Mouse (Mus musculus) liver, adult 2 months (tissue): Measurements from ENCODE around the gene Crybg1. TPM values are rescaled to one million over a fixed set of nuclear protein-coding genes. Genes with fewer than 3 reads are reported as not detected.
A peak's percentile ranks its signal among the peaks of the same experiment; 100 is the strongest.

Experiments
- DNase-seq: peaks from one replicate; pipeline ENCODE4 v3.0.0-alpha.2; 2011; ENCODE audit warnings: low read depth, low spot score; ENCODE audit errors: extremely low read depth
- H3K27ac ChIP-seq: fragments of 200-500 bp; replicated peaks from 2 replicates; pipeline ENCODE4 v1.5.1; 2012; ENCODE audit warnings: low read depth, mild to moderate bottlenecking, control low read depth, inconsistent platforms, low read length; ENCODE audit not compliant: insufficient read depth
- H3K27me3 ChIP-seq: fragments of 200-500 bp; 2 replicates; pipeline ENCODE4 v1.6.1; 2012; ENCODE audit warnings: mild to moderate bottlenecking, moderate library complexity, low read length, inconsistent platforms; ENCODE audit not compliant: control insufficient read depth, insufficient read depth
- H3K36me3 ChIP-seq: fragments of 200-500 bp; 2 replicates; pipeline ENCODE4 v1.6.1; 2012; ENCODE audit warnings: low read length, inconsistent platforms; ENCODE audit not compliant: control insufficient read depth, insufficient read depth
- H3K4me1 ChIP-seq: fragments of 200-500 bp; 2 replicates; pipeline ENCODE4 v1.6.1; 2011; ENCODE audit warnings: low read length; ENCODE audit not compliant: control insufficient read depth, insufficient read depth
- H3K4me3 ChIP-seq: fragments of 200-500 bp; 2 replicates; pipeline ENCODE4 v1.5.1; 2011; ENCODE audit warnings: low read depth, mild to moderate bottlenecking, control low read depth, low read length, moderate library complexity; ENCODE audit not compliant: insufficient read depth
- H3K79me2 ChIP-seq: fragments of 200-500 bp; 2 replicates; pipeline ENCODE4 v1.6.1; 2012; ENCODE audit warnings: inconsistent platforms, mild to moderate bottlenecking, low read length, moderate library complexity; ENCODE audit not compliant: control insufficient read depth, insufficient read depth
- H3K9ac ChIP-seq: fragments of 200-500 bp; 2 replicates; pipeline ENCODE4 v1.6.1; 2012; ENCODE audit warnings: low read depth, mild to moderate bottlenecking, control low read depth, inconsistent platforms, low read length
- CTCF ChIP-seq: fragments of 200-500 bp; IDR thresholded peaks from 2 replicates; pipeline ENCODE4 v1.5.1; 2011; ENCODE audit warnings: low read depth, low read length, control low read depth
- POLR2A ChIP-seq: fragments of 200-500 bp; IDR thresholded peaks from 2 replicates; pipeline ENCODE4 v1.6.1; 2011; ENCODE audit warnings: low read length, control low read depth; ENCODE audit not compliant: insufficient read depth; ENCODE audit errors: extremely low read depth
- WGBS: fragments of 180-500 bp; shearing (Covaris S2); methylation state at CpG from one replicate; pipeline ENCODE4 v1.1.7; 2018; 5-methylcytosine and 5-hydroxymethylcytosine counted together
- polyA plus RNA-seq: library from polyadenylated mRNA; depleted of rRNA; stranded (reverse); fragments of >200 nt; gene quantifications from 2 replicates; pipeline ENCODE4 v1.2.3, GENCODE M21; 2012
- total RNA-seq: library from RNA; depleted of rRNA; stranded (reverse); fragments of >200 nt; gene quantifications from 2 replicates; pipeline ENCODE4 v1.2.3, GENCODE M21; 2014

Gene Crybg1
- total and polyA plus RNA-seq, 2 experiments = 3.2 to 13.0 TPM

DNA sequence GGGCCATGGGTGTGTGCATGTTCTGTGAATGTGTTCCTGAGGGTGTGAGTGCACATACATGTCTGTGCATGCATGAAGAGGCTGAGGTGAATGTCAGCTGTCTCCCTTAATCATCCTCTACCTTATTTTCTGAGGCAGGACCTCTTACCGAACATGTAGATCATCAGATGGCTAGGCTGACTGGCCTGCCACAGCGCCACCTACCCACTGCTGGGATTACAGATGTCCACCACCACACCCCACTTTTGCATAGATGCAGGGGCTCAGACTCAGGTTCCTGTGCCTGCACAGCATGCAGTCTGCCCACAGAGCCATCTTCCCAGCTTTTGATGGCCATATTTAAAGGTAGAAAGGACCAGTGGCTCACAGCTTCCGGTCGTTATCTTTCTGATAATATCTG, 103.9 kb downstream of the Crybg1 start:
- Histone ChIP-seq H3K36me3 (no peaks in the 10 kb centered on the region), H3K4me3 (no peak overlapping the region), H3K27ac (no peak overlapping the region), H3K4me1 (no peaks in the 10 kb centered on the region), H3K9ac (no peak overlapping the region), H3K27me3 (no peaks in the 10 kb centered on the region), H3K79me2 (no peaks in the 10 kb centered on the region)
- DNase-seq = no peak
- TF ChIP-seq POLR2A (no peak), CTCF (peak; percentile 70)
- 64% methylated on average over 4 of the region's 4 CpGs for WGBS

DNA sequence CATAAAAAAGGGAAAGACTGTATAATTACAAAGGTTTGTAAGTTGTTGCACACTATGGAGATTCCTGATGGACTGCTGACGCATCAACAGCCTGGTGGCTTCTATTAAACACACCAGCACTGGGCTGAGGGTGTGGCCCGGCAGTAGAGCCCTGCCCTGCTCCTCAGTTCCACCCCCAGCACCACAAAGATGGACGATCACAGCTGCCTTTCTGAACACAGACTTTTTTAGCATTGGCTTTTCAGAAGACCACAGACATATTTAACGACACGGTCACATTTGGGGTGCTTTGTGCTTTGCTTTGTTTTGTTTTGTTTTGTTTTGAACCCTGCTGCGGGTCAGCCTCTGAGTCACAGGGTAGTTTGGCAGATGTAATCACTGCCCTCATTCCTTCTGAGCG, 105.0 kb downstream of the Crybg1 start:
- no peaks in the 10 kb centered on the region for H3K79me2 ChIP-seq
- WGBS = 71% methylated on average over 7 of the region's 7 CpGs
- no peak for DNase-seq
- no peak overlapping the region for H3K9ac ChIP-seq
- H3K27me3 ChIP-seq = no peaks in the 10 kb centered on the region
- H3K36me3 ChIP-seq = no peaks in the 10 kb centered on the region
- TF ChIP-seq CTCF (no peak), POLR2A (no peak)
- no peak overlapping the region for H3K27ac ChIP-seq
- no peak overlapping the region for H3K4me3 ChIP-seq
- no peaks in the 10 kb centered on the region for H3K4me1 ChIP-seq

DNA sequence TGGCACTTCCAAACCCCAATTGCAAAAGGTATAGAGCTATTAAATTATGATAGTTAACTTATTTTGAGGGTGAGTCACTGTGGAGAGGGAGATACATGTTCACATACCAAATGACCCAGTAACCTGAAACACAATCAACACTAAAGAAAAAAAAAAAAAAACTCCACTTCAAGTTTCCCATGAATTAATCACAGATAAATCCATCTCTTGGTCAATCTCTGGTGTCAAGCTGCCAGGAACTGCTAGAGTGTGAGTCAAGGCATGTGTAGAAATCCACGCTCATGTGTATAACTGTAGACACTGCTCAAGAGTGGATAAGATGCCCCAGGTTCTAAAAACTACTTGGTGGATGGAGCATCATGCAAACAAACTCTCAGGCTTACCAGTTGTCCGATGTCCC, 109.5 kb downstream of the Crybg1 start:
- no peaks in the 10 kb centered on the region for H3K36me3 ChIP-seq
- H3K79me2 ChIP-seq = no peaks in the 10 kb centered on the region
- WGBS = 86% methylated on average over 2 of the region's 2 CpGs
- no peaks in the 10 kb centered on the region for H3K27me3 ChIP-seq
- H3K27ac ChIP-seq = no peak overlapping the region
- H3K4me1 ChIP-seq = no peaks in the 10 kb centered on the region
- TF ChIP-seq CTCF (no peak), POLR2A (no peak)
- H3K9ac ChIP-seq = no peak overlapping the region
- no peak for DNase-seq
- H3K4me3 ChIP-seq = no peak overlapping the region

DNA sequence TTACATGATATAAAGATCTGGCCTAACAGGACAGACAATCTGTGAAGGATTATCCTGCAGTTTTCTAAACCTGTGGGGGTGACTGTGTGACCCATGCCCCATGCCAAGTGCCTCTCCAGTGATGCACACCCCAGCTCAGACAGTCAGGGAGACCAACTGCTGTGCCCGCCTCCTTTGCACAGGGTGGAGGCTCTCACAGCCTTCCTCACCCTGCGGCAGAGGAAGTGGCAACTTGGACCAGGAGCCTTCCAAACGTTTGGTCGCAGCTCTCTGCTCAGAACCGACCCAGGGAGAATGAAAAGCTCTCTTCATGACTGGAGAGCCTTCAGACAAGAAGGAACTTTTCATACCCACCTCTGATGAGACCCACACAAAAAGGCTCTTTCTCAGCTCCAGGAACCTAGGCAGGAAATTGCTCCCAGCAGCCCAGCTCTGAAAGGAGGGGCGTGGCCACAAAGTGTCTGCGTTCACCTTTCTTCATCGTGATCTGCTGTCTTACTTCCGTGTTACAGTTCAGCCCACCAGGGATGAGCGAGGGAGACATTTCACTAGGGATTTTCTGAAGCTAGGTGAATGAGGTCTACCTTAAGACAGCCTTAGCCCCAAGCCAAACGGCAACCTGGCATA, 110.6 kb downstream of the Crybg1 start:
- H3K9ac ChIP-seq = no peak overlapping the region
- H3K36me3 ChIP-seq = no peaks in the 10 kb centered on the region
- no peaks in the 10 kb centered on the region for H3K79me2 ChIP-seq
- no peak overlapping the region for H3K4me3 ChIP-seq
- no peak for TF ChIP-seq CTCF
- no peak for TF ChIP-seq POLR2A
- DNase-seq = no peak
- no peaks in the 10 kb centered on the region for H3K4me1 ChIP-seq
- H3K27ac ChIP-seq = no peak overlapping the region
- H3K27me3 ChIP-seq = no peaks in the 10 kb centered on the region
- 57% methylated on average over 11 of the region's 11 CpGs for WGBS

DNA sequence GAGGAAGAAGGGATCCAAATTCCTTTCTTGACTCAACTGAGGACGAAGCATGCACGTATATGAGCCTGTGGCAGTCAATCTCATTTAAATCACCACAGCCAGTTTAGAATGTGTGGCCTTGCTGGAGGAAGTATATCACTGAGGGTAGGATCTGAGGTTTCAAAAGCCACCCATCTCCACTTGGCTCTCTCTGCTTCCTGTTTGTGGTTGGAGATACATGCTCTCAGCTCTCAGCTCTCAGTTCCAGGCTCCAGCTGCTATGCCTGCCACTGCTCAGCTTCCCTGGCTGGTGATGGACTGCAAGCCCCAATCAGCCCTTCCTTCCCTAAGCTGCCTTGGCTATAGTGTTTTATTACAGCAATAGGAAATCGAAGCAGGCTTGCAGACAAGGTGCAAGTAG, 119.1 kb downstream of the Crybg1 start:
- H3K4me3 ChIP-seq = no peak overlapping the region
- no peak for DNase-seq
- H3K27ac ChIP-seq = no peak overlapping the region
- H3K27me3 ChIP-seq = no peaks in the 10 kb centered on the region
- TF ChIP-seq POLR2A (no peak), CTCF (no peak)
- H3K79me2 ChIP-seq = no peaks in the 10 kb centered on the region
- WGBS = 78% methylated on average over 3 of the region's 3 CpGs
- H3K4me1 ChIP-seq = no peaks in the 10 kb centered on the region
- no peak overlapping the region for H3K9ac ChIP-seq
- H3K36me3 ChIP-seq = no peaks in the 10 kb centered on the region

DNA sequence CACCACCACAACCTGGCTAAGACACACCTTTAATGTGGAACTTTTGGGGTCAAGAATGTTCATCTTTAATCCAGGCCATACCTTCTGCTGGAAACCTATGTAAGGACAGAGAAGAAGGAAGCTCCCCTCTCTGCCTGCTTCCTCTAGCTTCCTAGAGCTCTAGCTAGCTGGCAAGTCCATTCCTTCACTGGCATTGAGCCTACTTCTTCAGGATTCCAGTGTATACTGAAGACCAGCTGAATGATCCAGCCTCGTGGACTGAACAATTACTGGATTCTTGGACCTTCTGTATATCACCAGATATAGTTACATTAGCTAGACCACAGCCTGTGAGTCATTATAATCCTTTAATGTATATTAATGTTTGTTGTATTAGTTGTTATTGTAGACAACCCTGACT, 121.4 kb downstream of the Crybg1 start:
- no peaks in the 10 kb centered on the region for H3K4me1 ChIP-seq
- no peak for DNase-seq
- H3K36me3 ChIP-seq = no peaks in the 10 kb centered on the region
- no peak overlapping the region for H3K27ac ChIP-seq
- H3K27me3 ChIP-seq = no peaks in the 10 kb centered on the region
- WGBS = 74% methylated on average over 1 of the region's 1 CpGs
- H3K4me3 ChIP-seq = no peak overlapping the region
- no peaks in the 10 kb centered on the region for H3K79me2 ChIP-seq
- H3K9ac ChIP-seq = no peak overlapping the region
- no peak for TF ChIP-seq CTCF
- TF ChIP-seq POLR2A = no peak

DNA sequence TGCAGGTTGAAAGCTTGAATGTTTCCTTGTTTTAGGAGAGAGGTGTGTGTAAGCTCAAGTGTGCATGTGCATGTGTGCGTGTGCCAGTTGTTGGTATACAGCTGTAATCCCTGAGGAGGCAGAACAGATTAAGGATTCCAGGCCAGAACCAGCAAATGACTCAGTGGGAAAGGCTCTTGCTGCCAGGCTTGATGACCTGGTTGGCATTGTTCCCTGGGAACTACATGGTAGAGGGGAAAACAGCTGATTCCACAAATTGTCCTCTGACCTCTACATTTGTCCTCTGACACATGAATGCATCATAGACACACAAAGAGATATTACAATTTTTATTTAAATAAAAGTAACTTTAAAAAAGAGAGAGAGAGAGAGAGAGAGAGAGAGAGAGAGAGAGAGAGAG, 122.5 kb downstream of the Crybg1 start:
- H3K36me3 ChIP-seq = no peaks in the 10 kb centered on the region
- no peak overlapping the region for H3K27ac ChIP-seq
- WGBS = 73% methylated on average over 1 of the region's 1 CpGs
- no peak for TF ChIP-seq CTCF
- no peak for TF ChIP-seq POLR2A
- H3K27me3 ChIP-seq = no peaks in the 10 kb centered on the region
- peak; percentile 17 for DNase-seq
- H3K79me2 ChIP-seq = no peaks in the 10 kb centered on the region
- no peak overlapping the region for H3K4me3 ChIP-seq
- no peaks in the 10 kb centered on the region for H3K4me1 ChIP-seq
- no peak overlapping the region for H3K9ac ChIP-seq
